Mouse (Mus musculus) urinary bladder, postnatal 36 days (tissue): Measurements from ENCODE around the gene Ppip5k1.
"Not testable (repeated sequence)": the region's sequence is repeated elsewhere in the genome, so short reads cannot be mapped to it uniquely, and the experiment has no call there.

Experiments
- DNase-seq, 2 experiments: peaks; one replicate each; pipeline ENCODE4 v3.0.0; 2022; ENCODE audit warnings: low spot score in 2 of 2, mixed read lengths in 1 of 2

Gene Ppip5k1

GRCm38 (mm10) chr2:121354820-121355592, at the start of gene Ppip5k1:
Gene Ppip5k1 (minus strand): TSS chr2:121355396.
- DNase-seq = peak; percentile 97

GRCm38 (mm10) chr2:121403296-121403695, 48.1 kb upstream of the Ppip5k1 start:
- no peak for DNase-seq

- peak; percentile 66 to 74 for DNase-seq
Observed at GRCm38 (mm10) chr2:121396624-121397023, 41.4 kb upstream of the Ppip5k1 start.

DNA sequence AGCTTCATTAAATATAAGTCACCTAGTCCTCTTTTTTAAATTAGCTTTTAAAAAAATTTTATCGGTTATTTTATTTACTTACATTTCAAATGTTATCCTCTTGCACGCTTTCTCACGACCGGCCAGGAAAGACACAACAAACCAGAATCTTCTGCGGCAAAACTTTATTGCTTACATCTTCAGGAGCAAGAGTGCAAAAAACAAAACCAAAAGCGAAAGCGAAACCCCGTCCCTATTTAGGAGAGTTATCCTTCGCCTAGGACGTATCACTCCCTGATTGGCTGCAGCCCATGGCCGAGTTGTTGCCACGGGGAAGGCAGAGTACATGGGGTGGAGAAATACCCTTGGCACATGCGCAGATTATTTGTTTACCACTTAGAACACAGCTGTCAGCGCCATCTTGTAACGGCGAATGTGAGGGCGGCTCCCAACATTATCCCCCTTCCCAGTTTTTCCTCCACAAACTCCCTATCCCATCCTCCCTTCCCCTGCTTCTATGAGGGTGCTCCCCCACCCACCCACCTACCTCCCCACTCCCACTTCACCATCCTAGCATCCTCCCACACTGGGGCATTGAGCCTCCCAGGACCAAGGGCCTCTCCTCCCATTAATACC, 31.9 kb upstream of the Ppip5k1 start, which contains the start of gene Strc:
Gene Strc, minus strand, starts transcription at position 208 of the 615 bp plus-strand sequence.
- DNase-seq = not testable (repeated sequence)

GRCm38 (mm10) chr2:121374766-121375165, 19.6 kb upstream of the Ppip5k1 start:
- no peak for DNase-seq

- no peak for DNase-seq
Observed at GRCm38 (mm10) chr2:121372266-121372665, 17.1 kb upstream of the Ppip5k1 start.

DNA sequence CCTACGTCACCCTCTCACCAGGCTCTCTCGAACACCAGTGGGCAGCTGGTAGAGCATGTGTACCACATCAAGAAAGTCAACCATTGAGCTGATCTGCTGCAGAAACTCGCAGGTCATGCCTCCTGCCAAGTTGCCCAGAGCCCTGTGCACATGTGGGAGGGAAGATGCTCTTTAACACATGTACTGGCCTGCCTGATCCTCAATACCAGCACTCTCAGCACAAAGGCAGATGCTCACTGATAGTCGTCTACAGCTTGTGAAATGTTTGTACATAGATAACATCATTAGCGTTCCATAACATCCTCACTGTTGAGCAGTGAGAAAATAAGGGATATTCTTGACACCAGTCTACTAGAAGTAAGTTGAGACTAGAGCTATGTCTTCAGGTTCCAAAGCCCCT, 15.7 kb upstream of the Ppip5k1 start:
- no peak for DNase-seq

GRCm38 (mm10) chr2:121368831-121369230, 13.6 kb upstream of the Ppip5k1 start:
- DNase-seq = no peak

DNA sequence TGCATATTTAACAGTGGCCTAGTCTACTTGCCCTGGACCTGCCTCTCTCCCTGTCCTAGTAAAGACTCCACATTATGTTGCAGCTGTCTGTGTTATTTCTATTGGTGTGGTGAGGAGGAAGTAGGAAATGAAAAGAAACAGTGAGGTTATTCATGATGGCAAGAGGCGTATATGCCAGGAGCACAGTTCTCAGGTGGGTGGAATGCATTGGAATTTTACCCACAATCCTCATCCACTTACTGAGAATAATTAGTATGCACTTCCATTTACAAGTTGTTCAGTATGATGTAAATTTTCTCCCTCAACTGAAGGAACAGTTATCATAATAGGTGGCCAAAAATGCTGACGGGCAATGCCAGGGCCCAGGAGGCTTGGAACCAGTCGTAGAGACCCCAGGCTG, 8.5 kb upstream of the Ppip5k1 start:
- DNase-seq = no peak

- DNase-seq = no peak
Observed at GRCm38 (mm10) chr2:121359461-121359860, 4.3 kb upstream of the Ppip5k1 start.

GRCm38 (mm10) chr2:121358381-121358780, 3.2 kb upstream of the Ppip5k1 start:
- DNase-seq = peak; percentile 68 to 71

GRCm38 (mm10) chr2:121357961-121358360, 2.8 kb upstream of the Ppip5k1 start:
- no peak for DNase-seq

- peak; percentile 4 to 7 for DNase-seq
Observed at GRCm38 (mm10) chr2:121357494-121357893, 2.3 kb upstream of the Ppip5k1 start, which contains the start of gene Ckmt1. Gene Ckmt1 (plus strand): TSS chr2:121357714.

- no peak for DNase-seq
Observed at GRCm38 (mm10) chr2:121354378-121354777, 818 bp downstream of the Ppip5k1 start.

DNA sequence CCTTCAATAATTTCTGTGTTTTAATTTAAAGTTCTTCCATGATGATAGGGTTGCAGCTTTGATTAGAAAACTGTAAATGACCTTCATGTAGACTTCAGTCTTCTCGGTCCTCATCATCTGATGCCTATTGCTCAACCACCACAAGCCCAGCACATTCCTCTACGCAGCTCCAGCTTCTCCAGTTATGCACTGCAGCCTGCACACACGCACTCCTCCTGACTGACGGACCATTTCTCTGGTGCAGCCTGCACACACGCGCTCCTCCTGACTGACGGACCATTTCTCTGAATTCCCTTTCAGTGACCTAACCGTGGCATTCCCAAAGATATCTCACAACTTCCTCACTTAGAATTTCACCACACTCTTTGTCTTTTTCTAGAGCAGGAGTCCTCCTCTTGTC, 2.0 kb downstream of the Ppip5k1 start:
- DNase-seq = no peak

GRCm38 (mm10) chr2:121339057-121339456, 16.1 kb downstream of the Ppip5k1 start:
- no peak for DNase-seq

DNA sequence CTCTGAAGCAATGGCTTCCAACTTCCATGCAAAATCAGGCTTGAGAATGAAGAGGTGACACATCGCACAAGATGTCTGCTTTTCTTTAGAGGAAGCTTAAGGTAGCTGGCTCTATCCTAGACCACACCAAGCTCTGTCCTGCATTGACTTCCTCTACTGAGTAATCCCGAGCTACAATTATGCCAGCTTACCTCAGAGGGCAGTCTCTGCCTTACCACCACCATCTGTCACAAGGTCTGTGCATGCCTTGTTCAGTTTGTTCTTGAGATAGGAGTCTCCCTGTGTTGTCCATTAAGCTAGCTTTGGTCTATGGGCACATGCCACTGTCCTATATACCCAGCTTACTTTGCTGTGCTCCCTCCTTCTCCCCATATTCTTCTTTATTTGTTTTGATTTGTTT, 25.7 kb downstream of the Ppip5k1 start:
- DNase-seq = no peak

- DNase-seq = no peak
Observed at GRCm38 (mm10) chr2:121323693-121324470, 31.3 kb downstream of the Ppip5k1 start.

DNA sequence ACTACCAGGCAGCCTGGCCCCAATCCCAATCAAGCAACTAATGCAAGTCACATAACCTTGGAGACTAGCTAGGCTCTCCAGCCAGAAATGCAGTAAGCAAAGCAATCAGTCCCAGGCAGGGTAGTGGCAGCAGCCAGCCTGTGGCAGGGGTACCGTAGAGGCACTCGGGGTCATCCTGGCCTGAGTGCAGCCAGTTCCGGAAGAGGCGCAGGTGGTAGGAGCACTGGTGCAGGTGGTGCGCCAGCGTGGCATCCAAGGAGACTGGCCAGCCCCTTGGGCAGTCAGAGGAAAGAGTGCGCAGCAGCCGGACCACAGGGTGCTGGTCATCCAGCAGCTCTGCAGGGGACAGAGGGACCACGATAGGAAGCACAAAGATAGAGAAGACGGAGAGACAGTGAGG, 32.2 kb downstream of the Ppip5k1 start:
- no peak for DNase-seq

DNA sequence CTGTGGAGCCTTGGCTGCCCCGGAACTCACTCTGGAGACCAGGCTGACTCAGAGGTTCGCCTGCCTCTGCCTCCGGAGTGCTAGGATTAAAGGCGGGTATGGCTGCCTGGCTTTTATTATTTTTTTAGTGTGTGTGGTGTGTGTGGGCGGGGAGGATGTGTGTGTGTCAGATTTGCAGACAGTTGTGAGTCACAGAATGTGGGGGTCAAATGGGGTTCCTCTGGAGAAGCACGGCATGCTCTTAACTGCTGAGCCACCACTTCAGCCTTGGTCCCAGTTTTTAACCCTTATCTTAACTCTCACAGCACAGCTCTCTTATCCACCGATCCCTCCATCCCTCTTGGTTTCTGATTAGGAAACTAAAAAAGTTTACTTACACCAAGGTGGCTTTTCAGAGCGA, 38.9 kb downstream of the Ppip5k1 start:
- DNase-seq = no peak

GRCm38 (mm10) chr2:121308997-121309416, 46.2 kb downstream of the Ppip5k1 start:
- DNase-seq = peak in 1 of 2 experiments; percentile 37

DNA sequence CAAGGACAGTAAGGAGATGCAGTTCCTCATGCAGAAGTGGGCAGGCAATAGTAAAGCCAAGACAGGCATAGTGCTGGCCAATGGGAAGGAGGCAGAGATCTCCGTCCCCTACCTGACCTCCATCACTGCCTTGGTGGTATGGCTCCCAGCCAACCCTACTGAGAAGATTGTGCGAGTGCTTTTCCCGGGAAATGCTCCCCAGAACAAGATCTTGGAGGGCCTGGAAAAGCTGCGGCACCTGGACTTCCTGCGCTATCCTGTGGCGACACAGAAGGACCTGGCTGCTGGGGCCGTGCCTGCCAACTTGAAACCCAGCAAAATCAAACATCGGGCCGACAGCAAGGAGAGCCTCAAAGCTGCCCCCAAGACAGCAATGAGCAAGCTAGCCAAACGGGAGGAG, 55.2 kb downstream of the Ppip5k1 start:
- no peak for DNase-seq
